Mouse (Mus musculus) erythroblast, embryonic 14.5 days (primary cell): ENCODE measurements around the gene Scamp4. TPM values are rescaled to one million over a fixed set of nuclear protein-coding genes. Genes with fewer than 3 reads are reported as not detected.
A peak's percentile ranks its signal among the peaks of the same experiment; 100 is the strongest.

Experiments used
- H3K27me3 ChIP-seq: 2 replicates; pipeline ENCODE4 v1.6.1; 2012; ENCODE audit warnings: inconsistent platforms; ENCODE audit not compliant: control insufficient read depth
- H3K36me3 ChIP-seq: 2 replicates; pipeline ENCODE4 v1.6.1; 2012; ENCODE audit warnings: mild to moderate bottlenecking, inconsistent platforms; ENCODE audit not compliant: control insufficient read depth
- H3K4me1 ChIP-seq: 2 replicates; pipeline ENCODE4 v1.6.1; 2012; ENCODE audit warnings: inconsistent platforms; ENCODE audit not compliant: control insufficient read depth
- H3K4me3 ChIP-seq: replicated peaks from 2 replicates; pipeline ENCODE3; 2012; ENCODE audit warnings: moderate library complexity, mild to moderate bottlenecking, inconsistent platforms
- H3K9me3 ChIP-seq: 2 replicates; pipeline ENCODE4 v1.6.1; 2012; ENCODE audit warnings: low read length, inconsistent platforms, mixed read lengths; ENCODE audit not compliant: control insufficient read depth
- GATA1 ChIP-seq: IDR thresholded peaks from 2 replicates; pipeline ENCODE4 v1.6.1; 2012; ENCODE audit warnings: low read length, inconsistent platforms, mixed read lengths
- TAL1 ChIP-seq: IDR thresholded peaks from 3 replicates; pipeline ENCODE4 v1.6.1; 2012; ENCODE audit warnings: low read length, inconsistent platforms, mixed read lengths
- polyA plus RNA-seq: library from polyadenylated mRNA; stranded (reverse); fragments of >175 nt; gene quantifications from 2 replicates; pipeline ENCODE4 v1.2.3, GENCODE M21; 2012

Scamp4 gene
- polyA plus RNA-seq, 1 experiment = 6.8 TPM

DNA sequence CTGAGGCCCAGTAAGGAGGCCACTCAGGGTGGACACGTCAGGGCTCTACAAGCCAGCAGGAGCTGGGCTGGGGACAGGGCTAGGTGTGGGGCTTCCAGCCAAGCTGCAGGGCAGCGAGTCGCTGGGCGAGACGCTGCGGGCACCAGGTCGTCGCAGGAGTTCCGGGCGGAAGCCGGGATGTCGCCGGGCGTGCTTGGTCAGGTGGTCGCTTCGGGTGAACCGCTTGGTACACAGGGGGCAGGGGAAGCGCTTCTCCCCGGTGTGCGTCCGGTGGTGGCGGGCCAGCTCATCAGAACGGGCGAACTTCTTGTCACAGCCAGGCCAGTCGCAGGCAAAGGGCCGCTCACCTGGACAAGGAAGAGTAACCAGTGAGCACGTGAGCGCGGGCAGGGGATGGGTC is 33.8 kb upstream of the Scamp4 start:
- Histone ChIP-seq H3K36me3 (peaks cover 96% of the 10 kb centered on the region), H3K4me1 (peaks cover 82% of the 10 kb centered on the region), H3K9me3 (no peaks in the 10 kb centered on the region), H3K27me3 (no peaks in the 10 kb centered on the region), H3K4me3 (peak overlapping the region; percentile 96)
- TF ChIP-seq TAL1 (no peak), GATA1 (no peak)

DNA sequence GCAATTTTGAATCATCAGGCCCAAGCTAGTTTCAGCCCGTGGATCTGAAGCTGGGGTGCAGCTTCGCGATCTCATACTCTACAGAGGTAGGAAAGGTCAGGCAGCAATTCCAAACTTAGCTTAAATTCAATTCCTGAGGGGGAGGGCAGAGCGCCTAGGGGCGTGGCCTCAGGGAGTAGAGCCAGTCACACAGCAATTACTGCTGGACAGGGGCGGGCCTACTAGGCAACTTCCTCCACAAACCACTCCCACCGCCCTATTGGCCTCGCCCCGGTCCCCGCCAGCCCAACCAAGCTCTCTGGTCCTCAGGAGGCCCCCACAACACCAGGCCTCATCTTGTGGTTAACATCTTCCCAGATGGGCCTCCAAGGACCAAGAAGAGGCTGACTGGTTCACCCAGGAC is 33.0 kb upstream of the Scamp4 start:
- peak overlapping the region; percentile 96 for H3K4me3 ChIP-seq
- no peaks in the 10 kb centered on the region for H3K27me3 ChIP-seq
- TF ChIP-seq GATA1 (no peak), TAL1 (no peak)
- H3K4me1 ChIP-seq = peaks cover 89% of the 10 kb centered on the region
- peaks cover 96% of the 10 kb centered on the region for H3K36me3 ChIP-seq
- H3K9me3 ChIP-seq = no peaks in the 10 kb centered on the region

DNA sequence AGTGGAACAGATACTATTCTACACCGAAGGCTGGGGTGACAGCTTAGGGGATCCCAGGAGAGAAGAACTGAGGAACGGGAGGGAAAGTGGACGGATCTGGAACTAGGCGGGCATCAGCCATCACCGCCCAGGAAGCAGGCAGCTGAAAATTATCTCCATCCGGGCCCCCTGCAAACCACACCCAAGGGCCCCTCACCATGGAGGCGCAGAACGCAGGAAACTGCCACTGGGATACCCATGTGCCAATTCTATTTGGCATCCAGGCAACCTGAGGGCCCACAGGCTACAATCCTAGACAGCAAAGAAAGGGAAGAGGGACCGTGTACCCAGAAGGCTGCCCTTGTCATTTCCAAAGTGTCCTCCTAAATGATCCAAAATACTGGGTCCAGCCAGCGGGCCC is 32.3 kb upstream of the Scamp4 start:
- no peaks in the 10 kb centered on the region for H3K27me3 ChIP-seq
- peak overlapping the region; percentile 96 for H3K4me3 ChIP-seq
- H3K36me3 ChIP-seq = peaks cover 96% of the 10 kb centered on the region
- H3K9me3 ChIP-seq = no peaks in the 10 kb centered on the region
- TF ChIP-seq TAL1 (no peak), GATA1 (no peak)
- H3K4me1 ChIP-seq = peaks cover 96% of the 10 kb centered on the region

DNA sequence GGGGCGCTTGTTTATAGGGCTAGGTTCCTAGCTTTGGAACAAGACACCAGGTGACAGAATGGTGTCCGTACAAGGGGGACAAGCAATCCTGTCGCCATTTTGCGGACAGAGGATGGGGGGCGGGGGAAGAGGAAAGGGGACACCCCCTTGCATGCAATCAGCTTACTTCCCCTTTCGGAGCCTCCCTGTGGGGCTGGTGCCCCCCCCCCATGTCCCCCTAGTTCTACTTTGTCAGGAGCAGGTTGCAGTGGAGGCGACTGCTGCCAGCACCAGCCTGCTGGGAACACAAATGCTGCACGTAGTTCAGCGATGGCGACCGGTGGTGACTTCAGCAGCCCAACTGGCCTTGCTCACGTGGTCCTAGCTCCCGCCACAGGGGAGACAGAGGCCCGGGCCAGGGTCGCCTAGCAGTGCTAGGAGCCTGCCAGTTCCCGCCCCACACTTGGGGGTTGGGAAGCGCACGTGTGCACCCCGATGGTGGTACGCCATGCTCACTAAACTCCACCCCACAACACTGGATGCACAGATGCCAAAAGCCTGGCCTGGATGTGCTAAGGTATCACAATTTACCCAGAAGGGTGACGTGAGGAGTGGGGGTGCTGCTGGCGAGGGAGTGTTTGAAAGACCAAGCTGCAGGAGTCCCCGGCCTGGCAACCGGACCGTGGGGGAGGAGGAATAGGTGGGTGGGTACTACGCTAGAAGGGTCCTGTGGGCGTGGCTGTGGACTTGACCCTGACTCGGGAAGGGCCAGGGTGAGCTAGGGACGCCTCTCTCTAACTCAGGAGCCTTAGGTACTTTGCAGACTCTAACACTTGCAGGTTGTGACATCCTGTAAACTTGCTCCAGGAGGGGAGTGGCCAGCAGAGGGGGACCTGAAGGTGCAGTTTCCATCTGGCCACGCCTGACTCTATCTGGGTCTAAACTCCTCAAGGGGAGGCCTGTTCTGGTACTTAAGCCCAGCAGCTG is 31.5 kb upstream of the Scamp4 start:
- no peak for TF ChIP-seq GATA1
- no peak for TF ChIP-seq TAL1
- no peaks in the 10 kb centered on the region for H3K9me3 ChIP-seq

DNA sequence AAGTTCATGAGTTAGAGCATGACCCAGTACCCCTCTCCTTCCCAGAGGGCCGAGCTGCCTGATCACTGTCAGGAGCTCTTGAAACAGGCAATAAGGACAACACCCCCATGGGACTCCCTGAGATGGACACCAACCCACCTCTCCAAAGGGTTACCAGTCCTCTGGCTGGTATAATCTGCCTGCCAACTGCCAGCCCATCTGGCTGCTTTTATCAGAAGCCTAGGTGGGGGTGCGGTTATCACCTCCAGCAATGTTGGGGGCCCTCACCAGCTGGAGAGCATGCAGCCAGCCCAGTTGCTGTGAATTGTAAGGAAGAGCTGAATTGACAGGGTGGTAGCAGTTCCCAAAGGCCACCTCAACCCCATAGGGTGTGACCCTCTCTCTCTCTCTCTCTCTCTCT is 30.2 kb upstream of the Scamp4 start:
- Histone ChIP-seq H3K4me1 (peaks cover 96% of the 10 kb centered on the region), H3K36me3 (peaks cover 81% of the 10 kb centered on the region), H3K9me3 (no peaks in the 10 kb centered on the region), H3K27me3 (no peaks in the 10 kb centered on the region), H3K4me3 (peak overlapping the region; percentile 96)
- TF ChIP-seq GATA1 = peak; percentile 85
- TF ChIP-seq TAL1 = peak; percentile 73

More for the DNA sequence above, 31.5 kb upstream of the Scamp4 start:
- H3K4me3 ChIP-seq = peak overlapping the region; percentile 96
- peaks cover 99% of the 10 kb centered on the region for H3K4me1 ChIP-seq
- H3K27me3 ChIP-seq = no peaks in the 10 kb centered on the region
- H3K36me3 ChIP-seq = peaks cover 94% of the 10 kb centered on the region

DNA sequence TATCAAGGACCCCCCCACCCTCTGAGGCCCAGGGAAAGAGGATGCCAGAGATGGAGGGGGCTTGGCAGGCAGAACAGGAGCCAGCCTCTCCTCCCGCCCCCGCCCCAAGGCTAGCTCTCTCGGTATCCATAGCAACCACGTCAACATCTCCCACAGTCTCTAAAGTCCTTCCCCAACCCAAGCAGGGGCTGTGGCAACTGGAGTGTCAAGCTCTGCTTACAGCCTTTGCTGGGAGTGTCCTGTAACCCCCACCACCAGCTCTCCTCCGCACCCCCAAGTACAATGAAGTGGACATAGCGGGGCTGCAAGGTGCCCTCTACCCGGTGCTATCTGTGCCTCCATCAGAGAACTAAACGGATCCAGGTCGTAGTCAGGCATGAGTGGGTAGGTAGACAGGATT is 28.7 kb upstream of the Scamp4 start:
- peaks cover 97% of the 10 kb centered on the region for H3K4me1 ChIP-seq
- H3K4me3 ChIP-seq = peak overlapping the region; percentile 96

DNA sequence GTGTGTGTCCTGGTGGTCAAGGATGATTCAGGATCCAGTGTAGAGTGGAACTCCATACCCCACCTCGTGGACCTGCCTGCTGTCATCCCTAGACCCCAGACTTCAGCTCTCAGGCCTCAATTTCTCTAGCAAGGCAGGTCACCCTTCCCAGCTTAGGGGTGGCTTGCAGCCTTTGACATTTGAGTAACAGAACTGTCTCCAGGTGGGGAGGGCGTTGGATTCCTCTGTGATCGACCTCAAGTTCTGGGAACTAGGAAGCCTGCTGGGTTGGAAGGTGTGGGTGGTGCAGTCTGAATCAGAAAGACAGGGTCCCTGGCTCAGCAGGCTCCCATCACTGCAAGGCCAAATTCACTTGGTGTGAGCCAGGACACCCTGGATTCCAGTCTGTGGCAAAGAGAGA is 27.8 kb upstream of the Scamp4 start:
- Histone ChIP-seq H3K36me3 (peaks cover 58% of the 10 kb centered on the region), H3K4me1 (peaks cover 97% of the 10 kb centered on the region), H3K9me3 (no peaks in the 10 kb centered on the region), H3K4me3 (peak overlapping the region; percentile 96), H3K27me3 (no peaks in the 10 kb centered on the region)
- TF ChIP-seq GATA1 = no peak

More for the DNA sequence above, 28.7 kb upstream of the Scamp4 start:
- Histone ChIP-seq H3K9me3 (no peaks in the 10 kb centered on the region), H3K36me3 (peaks cover 66% of the 10 kb centered on the region), H3K27me3 (no peaks in the 10 kb centered on the region)
- TF ChIP-seq TAL1 (no peak), GATA1 (peak; percentile 29; the same call in 1 of the 2 replicates)

DNA sequence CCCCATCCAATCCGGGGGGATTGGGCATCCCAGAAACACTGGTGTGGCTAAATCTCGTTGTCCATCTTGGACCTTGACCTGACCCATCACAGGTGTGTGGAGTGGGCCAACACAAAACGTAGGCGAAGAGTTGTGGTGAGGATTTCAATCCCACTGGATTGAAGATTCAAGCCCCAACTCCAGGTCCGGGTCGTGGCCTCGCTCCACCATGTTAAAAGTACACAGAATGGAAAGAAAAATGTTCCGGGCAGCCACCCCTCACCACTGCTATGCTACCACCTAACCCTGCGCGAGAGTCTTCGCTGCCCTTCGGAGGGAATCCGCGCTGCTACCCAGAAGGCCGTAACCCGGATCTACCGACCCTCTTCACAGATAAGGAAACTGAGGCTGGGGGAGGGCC is 26.7 kb upstream of the Scamp4 start:
- peak overlapping the region; percentile 96 for H3K4me3 ChIP-seq
- peaks cover 93% of the 10 kb centered on the region for H3K4me1 ChIP-seq
- TF ChIP-seq GATA1 (no peak), TAL1 (no peak)
- no peaks in the 10 kb centered on the region for H3K9me3 ChIP-seq
- no peaks in the 10 kb centered on the region for H3K27me3 ChIP-seq
- H3K36me3 ChIP-seq = peaks cover 51% of the 10 kb centered on the region

DNA sequence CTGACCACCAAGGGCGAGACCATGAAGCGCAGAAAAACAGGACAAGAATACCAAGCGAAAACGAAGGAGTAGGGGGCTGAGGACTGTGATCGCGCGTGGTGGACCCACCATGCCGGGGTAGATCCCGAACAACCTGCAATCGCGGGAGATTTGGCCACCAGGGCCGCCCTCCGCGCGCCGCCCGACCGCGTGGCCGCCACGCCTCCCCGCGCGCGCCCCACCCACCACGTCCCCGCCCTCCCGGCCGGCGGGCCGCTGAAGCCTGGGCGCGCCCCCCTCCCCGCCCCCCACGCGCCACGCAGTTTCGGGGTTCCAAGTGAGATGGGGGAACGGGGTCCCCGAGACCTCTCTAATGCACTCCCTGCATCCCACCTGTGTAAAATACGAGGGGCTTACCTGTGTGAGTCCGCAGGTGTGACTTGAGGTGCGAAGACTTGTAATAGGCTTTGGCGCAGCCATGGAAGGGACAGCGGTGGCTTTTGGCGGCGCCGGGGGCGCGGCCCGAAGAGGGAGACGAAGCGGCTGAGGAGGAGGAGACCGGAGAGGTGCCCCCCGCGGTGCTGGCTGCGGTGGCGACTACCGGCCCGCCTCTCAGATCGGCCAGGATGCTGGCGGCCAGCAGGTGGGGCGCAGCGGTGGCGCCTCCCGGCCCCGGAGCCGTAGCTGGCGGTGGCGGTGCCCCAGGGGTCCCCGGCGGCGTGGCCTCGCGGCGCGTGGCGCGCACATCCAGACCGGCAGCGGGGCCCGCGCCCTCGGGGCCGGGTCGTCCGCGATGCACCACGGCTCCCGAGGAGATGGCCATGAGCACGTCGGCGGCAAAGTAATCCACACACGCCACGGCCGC is 26.1 kb upstream of the Scamp4 start:
- Histone ChIP-seq H3K27me3 (no peaks in the 10 kb centered on the region), H3K9me3 (no peaks in the 10 kb centered on the region), H3K4me1 (peaks cover 91% of the 10 kb centered on the region), H3K36me3 (peaks cover 50% of the 10 kb centered on the region), H3K4me3 (peak overlapping the region; percentile 96)
- TF ChIP-seq GATA1 (no peak), TAL1 (no peak)
